Mouse (Mus musculus): ENCODE measurements at regions not wholly inside any gene's neighbourhood (a gene's known extent, or its start where the extent isn't known, plus 50 kb on each side); places are given as distances from the start of the nearest gene placed in this dataset.
A peak's percentile ranks its signal among the peaks of the same experiment; 100 is the strongest.

DNA sequence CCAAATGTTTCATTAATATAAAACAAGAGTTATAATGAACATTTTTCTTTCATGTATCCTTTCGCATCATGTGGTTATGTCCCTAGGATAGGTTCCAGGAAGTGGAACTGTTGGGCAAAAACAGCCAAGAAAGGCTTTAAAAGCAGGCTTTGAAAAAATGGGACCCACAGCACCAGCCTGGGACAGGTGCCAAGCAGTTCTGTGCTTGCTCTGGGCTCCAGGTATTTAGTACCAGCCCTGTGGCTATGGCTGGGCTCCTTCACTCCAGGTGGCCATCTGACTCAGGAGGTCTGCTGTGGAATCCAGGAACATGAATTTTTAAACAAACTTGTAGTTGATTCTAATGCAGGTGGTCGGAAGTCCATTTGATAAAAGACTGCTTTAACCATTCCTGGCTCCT lies 119.8 kb upstream of the Adpgk start:
- peak overlapping the region; percentile 15; the same call in 1 of the 2 replicates for H3K27ac ChIP-seq (replicated peaks; ENCODE audit: low read depth, low read length)
- H3K9ac ChIP-seq (replicated peaks; ENCODE audit: low read length) = no peak overlapping the region
- H3K4me2 ChIP-seq (ENCODE audit: low read length) = no peak overlapping the region
- 0 out of 2 replicates have a peak, but pooled peaks cover 2% of the 10 kb centered on the region for H3K4me1 ChIP-seq (ENCODE audit: control insufficient read depth, insufficient read depth, low read length)
- ATAC-seq (ENCODE audit: low FRiP score, low TSS enrichment) (no peak), DNase-seq (peak; percentile 11)
- no peaks in the 10 kb centered on the region for H3K36me3 ChIP-seq (ENCODE audit: control insufficient read depth, insufficient read depth, low read length)
- WGBS = 85% methylated on average over 2 of the region's 2 CpGs
- H3K27me3 ChIP-seq (ENCODE audit: control insufficient read depth, insufficient read depth, low read length) = no peaks in the 10 kb centered on the region
- no peak overlapping the region for H3K4me3 ChIP-seq (replicated peaks; ENCODE audit: low read depth, low read length)
- H3K9me3 ChIP-seq (ENCODE audit: control insufficient read depth, low read length) = no peaks in the 10 kb centered on the region

DNA sequence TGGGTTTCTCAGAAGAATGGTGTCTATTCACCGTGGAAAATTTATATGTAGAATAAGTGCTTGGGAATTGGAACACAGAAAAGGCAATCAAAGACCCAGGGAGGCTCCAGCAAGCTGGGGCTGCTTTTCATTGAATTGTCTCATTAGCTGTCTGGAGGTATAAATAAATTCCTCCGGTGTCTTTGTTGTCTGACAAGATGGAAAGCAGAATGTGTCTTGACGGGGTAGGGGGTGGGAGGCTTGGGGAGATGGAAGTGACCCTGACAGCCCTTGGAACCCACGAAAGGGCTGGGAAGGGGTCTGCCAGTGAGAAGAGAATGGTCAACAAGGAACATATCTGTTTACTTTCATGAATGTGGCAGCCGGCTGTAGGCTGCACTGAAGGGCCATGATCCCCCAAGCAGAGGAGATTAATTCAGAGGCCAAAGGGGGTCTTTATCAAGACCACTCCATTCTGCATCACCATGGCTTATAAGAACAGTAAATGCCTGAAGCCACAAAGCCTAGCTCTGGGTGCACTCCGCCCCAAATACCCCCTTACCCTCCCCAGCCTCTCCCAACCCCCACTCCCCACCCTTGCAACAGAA lies 127.2 kb upstream of the Neo1 start:
- Histone ChIP-seq H3K4me1 (ENCODE audit: control insufficient read depth, insufficient read depth, low read length) (peaks cover 4% of the 10 kb centered on the region; the same call in 1 of the 2 replicates), H3K4me2 (ENCODE audit: low read length) (no peak overlapping the region), H3K27ac (replicated peaks; ENCODE audit: low read depth, low read length) (peak overlapping the region; percentile 50; the same call in 1 of the 2 replicates), H3K27me3 (ENCODE audit: control insufficient read depth, insufficient read depth, low read length) (no peaks in the 10 kb centered on the region), H3K9ac (replicated peaks; ENCODE audit: low read length) (no peak overlapping the region), H3K36me3 (ENCODE audit: control insufficient read depth, insufficient read depth, low read length) (no peaks in the 10 kb centered on the region), H3K9me3 (ENCODE audit: control insufficient read depth, low read length) (no peaks in the 10 kb centered on the region), H3K4me3 (replicated peaks; ENCODE audit: low read depth, low read length) (no peak overlapping the region)
- WGBS = 7% methylated on average over 6 of the region's 6 CpGs
- DNase-seq = peak; percentile 41
- peak; percentile 20; the same call in 1 of the 2 replicates for ATAC-seq (ENCODE audit: low FRiP score, low TSS enrichment)

DNA sequence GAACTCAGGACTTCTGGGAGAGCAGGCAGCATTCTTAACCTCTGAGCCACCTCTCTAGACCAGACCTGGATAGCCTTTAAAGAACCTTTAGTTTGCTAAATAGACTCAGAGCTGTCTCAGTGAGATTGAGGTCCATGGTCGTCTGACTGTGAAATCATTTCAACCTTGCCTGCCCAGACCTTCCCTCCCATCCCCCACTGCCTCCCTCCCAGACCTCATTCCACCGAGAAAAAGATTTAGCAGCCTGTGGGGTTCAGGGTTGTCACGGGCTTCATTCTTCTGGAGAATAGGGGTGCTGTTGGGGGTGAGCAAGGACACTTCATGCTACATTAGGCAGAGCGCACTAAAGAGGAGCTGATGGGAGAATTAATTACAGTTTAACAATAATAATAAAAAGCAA lies 126.7 kb upstream of the Neo1 start:
- Histone ChIP-seq H3K36me3 (ENCODE audit: control insufficient read depth, insufficient read depth, low read length) (no peaks in the 10 kb centered on the region), H3K4me2 (ENCODE audit: low read length) (no peak overlapping the region), H3K9ac (replicated peaks; ENCODE audit: low read length) (no peak overlapping the region), H3K4me1 (ENCODE audit: control insufficient read depth, insufficient read depth, low read length) (peaks cover 4% of the 10 kb centered on the region; the same call in 1 of the 2 replicates), H3K4me3 (replicated peaks; ENCODE audit: low read depth, low read length) (no peak overlapping the region), H3K9me3 (ENCODE audit: control insufficient read depth, low read length) (no peaks in the 10 kb centered on the region), H3K27ac (replicated peaks; ENCODE audit: low read depth, low read length) (peak overlapping the region; percentile 32; the same call in 1 of the 2 replicates), H3K27me3 (ENCODE audit: control insufficient read depth, insufficient read depth, low read length) (no peaks in the 10 kb centered on the region)
- ATAC-seq (ENCODE audit: low FRiP score, low TSS enrichment) = no peak; the same call in 1 of the 2 replicates
- peak; percentile 53 for DNase-seq
- 7% methylated on average over 4 of the region's 4 CpGs for WGBS

DNA sequence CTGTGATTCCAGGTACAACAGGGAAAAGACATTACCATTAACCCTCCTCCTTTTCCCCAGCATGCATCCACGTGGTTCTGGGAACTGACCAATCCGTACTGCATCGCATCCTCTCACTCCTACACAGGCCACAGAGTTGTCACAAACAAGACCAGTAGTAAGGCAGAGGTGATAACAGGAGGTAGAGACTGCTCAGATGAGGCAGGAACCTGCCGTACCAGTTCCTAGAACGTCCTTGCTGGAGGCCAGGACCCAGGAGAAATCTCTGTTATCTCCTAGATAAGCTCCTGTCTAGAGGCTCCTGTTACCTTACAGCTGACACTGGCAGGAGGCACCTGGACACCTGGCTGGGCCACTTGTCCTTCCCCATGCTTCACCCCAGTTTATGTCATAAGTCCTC lies 121.4 kb upstream of the Neo1 start:
- no peak overlapping the region for H3K4me2 ChIP-seq (ENCODE audit: low read length)
- WGBS = 84% methylated on average over 5 of the region's 5 CpGs
- ATAC-seq (ENCODE audit: low FRiP score, low TSS enrichment) (no peak), DNase-seq (no peak)
- H3K27me3 ChIP-seq (ENCODE audit: control insufficient read depth, insufficient read depth, low read length) = no peaks in the 10 kb centered on the region
- no peaks in the 10 kb centered on the region for H3K36me3 ChIP-seq (ENCODE audit: control insufficient read depth, insufficient read depth, low read length)
- no peaks in the 10 kb centered on the region for H3K4me1 ChIP-seq (ENCODE audit: control insufficient read depth, insufficient read depth, low read length)
- no peak overlapping the region for H3K27ac ChIP-seq (replicated peaks; ENCODE audit: low read depth, low read length)
- H3K9me3 ChIP-seq (ENCODE audit: control insufficient read depth, low read length) = no peaks in the 10 kb centered on the region
- H3K4me3 ChIP-seq (replicated peaks; ENCODE audit: low read depth, low read length) = no peak overlapping the region
- H3K9ac ChIP-seq (replicated peaks; ENCODE audit: low read length) = no peak overlapping the region

DNA sequence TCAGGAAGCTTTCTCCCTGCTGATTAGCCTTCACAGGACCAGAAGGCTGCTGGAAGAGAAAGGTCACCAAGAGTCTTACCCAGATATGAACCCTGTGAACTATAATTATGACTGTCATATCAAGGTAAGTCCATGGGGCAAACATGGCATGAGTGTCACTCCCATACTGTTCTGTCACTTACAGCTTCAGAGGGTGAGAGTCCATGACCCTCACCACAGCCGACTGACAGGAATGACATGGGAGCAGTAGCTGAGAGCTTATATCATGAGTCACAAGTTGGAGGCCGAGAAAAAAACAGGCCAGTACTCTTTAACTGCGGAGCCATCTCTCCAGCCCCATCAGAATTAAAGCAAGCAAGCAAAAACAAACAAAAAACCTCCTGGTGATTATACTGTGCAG lies 117.7 kb upstream of the Neo1 start:
- H3K9ac ChIP-seq (replicated peaks; ENCODE audit: low read length) = no peak overlapping the region
- H3K36me3 ChIP-seq (ENCODE audit: control insufficient read depth, insufficient read depth, low read length) = no peaks in the 10 kb centered on the region
- H3K27me3 ChIP-seq (ENCODE audit: control insufficient read depth, insufficient read depth, low read length) = no peaks in the 10 kb centered on the region
- H3K9me3 ChIP-seq (ENCODE audit: control insufficient read depth, low read length) = no peaks in the 10 kb centered on the region
- no peak overlapping the region for H3K27ac ChIP-seq (replicated peaks; ENCODE audit: low read depth, low read length)
- H3K4me3 ChIP-seq (replicated peaks; ENCODE audit: low read depth, low read length) = no peak overlapping the region
- H3K4me2 ChIP-seq (ENCODE audit: low read length) = no peak overlapping the region
- H3K4me1 ChIP-seq (ENCODE audit: control insufficient read depth, insufficient read depth, low read length) = no peaks in the 10 kb centered on the region
- ATAC-seq (ENCODE audit: low FRiP score, low TSS enrichment) (no peak), DNase-seq (no peak)
- 88% methylated on average over 3 of the region's 3 CpGs for WGBS

DNA sequence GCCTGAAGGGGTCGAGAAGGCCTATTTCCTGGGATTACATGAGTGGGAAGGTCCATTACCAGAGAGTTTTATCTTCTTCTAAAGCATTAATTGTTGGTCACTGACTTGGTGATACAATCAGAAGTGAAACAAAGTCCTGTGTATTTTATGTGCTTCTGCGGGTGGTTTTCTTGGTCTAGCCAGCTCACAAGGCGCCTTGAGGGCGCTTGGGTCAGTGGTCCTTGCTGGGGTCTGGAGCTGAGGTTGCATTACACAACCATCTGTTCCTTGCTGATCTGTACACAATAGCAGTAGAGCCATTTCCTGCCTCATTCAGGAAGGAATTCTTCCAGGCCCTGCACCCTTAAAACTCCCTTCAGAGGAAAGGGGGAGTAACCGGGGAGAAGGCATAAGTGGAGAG lies 116.9 kb upstream of the Neo1 start:
- no peak overlapping the region for H3K9ac ChIP-seq (replicated peaks; ENCODE audit: low read length)
- no peak overlapping the region for H3K27ac ChIP-seq (replicated peaks; ENCODE audit: low read depth, low read length)
- H3K27me3 ChIP-seq (ENCODE audit: control insufficient read depth, insufficient read depth, low read length) = no peaks in the 10 kb centered on the region
- no peak overlapping the region for H3K4me3 ChIP-seq (replicated peaks; ENCODE audit: low read depth, low read length)
- H3K9me3 ChIP-seq (ENCODE audit: control insufficient read depth, low read length) = no peaks in the 10 kb centered on the region
- no peaks in the 10 kb centered on the region for H3K4me1 ChIP-seq (ENCODE audit: control insufficient read depth, insufficient read depth, low read length)
- no peak overlapping the region for H3K4me2 ChIP-seq (ENCODE audit: low read length)
- no peaks in the 10 kb centered on the region for H3K36me3 ChIP-seq (ENCODE audit: control insufficient read depth, insufficient read depth, low read length)
- DNase-seq (no peak), ATAC-seq (ENCODE audit: low FRiP score, low TSS enrichment) (no peak)
- WGBS = 58% methylated on average over 5 of the region's 5 CpGs

DNA sequence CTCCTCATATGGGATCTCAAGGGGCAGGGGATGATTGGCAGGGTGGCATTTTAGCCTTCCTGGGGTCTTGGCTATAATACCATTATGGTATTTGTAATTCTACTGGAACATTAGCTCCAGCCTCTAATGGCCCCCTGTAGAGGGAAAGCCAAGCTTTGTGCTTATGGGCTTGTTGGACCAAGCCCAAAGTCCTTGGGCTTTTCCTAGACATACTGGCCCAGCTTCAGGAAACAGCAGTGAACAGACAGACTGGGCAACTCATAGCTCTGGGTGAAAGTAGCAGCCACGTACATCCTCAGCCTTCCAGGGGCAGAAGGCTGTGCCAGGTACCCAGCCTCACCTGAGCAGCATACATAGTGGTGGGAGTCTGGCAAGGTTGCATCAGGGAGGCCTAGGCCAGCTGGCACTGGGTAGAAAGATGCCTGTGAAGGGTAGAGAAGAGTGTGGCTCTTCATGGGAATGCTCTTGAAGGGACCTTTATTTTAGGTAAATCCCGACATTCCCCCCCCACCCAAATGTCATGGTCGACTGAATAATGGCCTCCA lies 108.1 kb upstream of the Neo1 start:
- WGBS = 73% methylated on average over 3 of the region's 3 CpGs
- H3K9me3 ChIP-seq (ENCODE audit: control insufficient read depth, low read length) = no peaks in the 10 kb centered on the region

DNA sequence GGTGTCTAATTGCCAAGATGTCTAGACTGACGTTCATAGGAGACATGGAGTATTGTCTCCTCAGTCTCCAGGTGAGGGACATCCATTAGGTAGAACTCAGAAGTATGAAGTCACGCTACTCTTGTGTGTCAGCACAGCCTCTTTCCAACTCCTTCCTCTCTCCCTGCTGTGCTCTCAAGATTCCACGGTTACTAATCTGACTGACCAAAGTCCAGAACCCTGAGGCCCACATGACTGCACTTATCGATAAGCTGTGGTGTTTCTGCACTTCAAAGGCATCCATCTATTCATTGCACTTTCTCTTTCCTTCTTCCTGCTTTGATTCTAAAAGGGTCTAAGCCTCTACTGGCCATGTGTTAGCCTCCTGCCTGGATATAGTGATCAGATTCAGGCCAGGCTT lies 107.4 kb upstream of the Neo1 start:
- Histone ChIP-seq H3K27ac (replicated peaks; ENCODE audit: low read depth, low read length) (no peak overlapping the region), H3K27me3 (ENCODE audit: control insufficient read depth, insufficient read depth, low read length) (no peaks in the 10 kb centered on the region), H3K4me2 (ENCODE audit: low read length) (no peak overlapping the region), H3K4me1 (ENCODE audit: control insufficient read depth, insufficient read depth, low read length) (no peaks in the 10 kb centered on the region), H3K9me3 (ENCODE audit: control insufficient read depth, low read length) (no peaks in the 10 kb centered on the region), H3K4me3 (replicated peaks; ENCODE audit: low read depth, low read length) (no peak overlapping the region), H3K36me3 (ENCODE audit: control insufficient read depth, insufficient read depth, low read length) (no peaks in the 10 kb centered on the region), H3K9ac (replicated peaks; ENCODE audit: low read length) (no peak overlapping the region)
- 88% methylated on average over 4 of the region's 4 CpGs for WGBS
- ATAC-seq (ENCODE audit: low FRiP score, low TSS enrichment) (no peak), DNase-seq (no peak)

More for the DNA sequence above, 108.1 kb upstream of the Neo1 start:
- H3K4me3 ChIP-seq (replicated peaks; ENCODE audit: low read depth, low read length) = no peak overlapping the region
- no peak overlapping the region for H3K4me2 ChIP-seq (ENCODE audit: low read length)
- no peak overlapping the region for H3K27ac ChIP-seq (replicated peaks; ENCODE audit: low read depth, low read length)
- DNase-seq (no peak), ATAC-seq (ENCODE audit: low FRiP score, low TSS enrichment) (no peak)
- no peak overlapping the region for H3K9ac ChIP-seq (replicated peaks; ENCODE audit: low read length)
- no peaks in the 10 kb centered on the region for H3K36me3 ChIP-seq (ENCODE audit: control insufficient read depth, insufficient read depth, low read length)
- H3K4me1 ChIP-seq (ENCODE audit: control insufficient read depth, insufficient read depth, low read length) = no peaks in the 10 kb centered on the region
- H3K27me3 ChIP-seq (ENCODE audit: control insufficient read depth, insufficient read depth, low read length) = no peaks in the 10 kb centered on the region
